Mouse (Mus musculus) small intestine, adult 2 months (tissue): Measurements from ENCODE around the gene 6430571L13Rik. TPM values are rescaled to one million over a fixed set of nuclear protein-coding genes. Genes with fewer than 3 reads are reported as not detected.

Experiments
- H3K27ac ChIP-seq: fragments of 200-500 bp; 2 replicates; pipeline ENCODE4 v1.5.1; 2012; ENCODE audit warnings: low read depth, low read length, control low read depth, inconsistent platforms; ENCODE audit not compliant: insufficient read depth
- H3K27me3 ChIP-seq: fragments of 200-500 bp; 2 replicates; pipeline ENCODE4 v1.6.1; 2012; ENCODE audit warnings: mild to moderate bottlenecking, moderate library complexity, low read length, inconsistent platforms; ENCODE audit not compliant: control insufficient read depth, insufficient read depth
- H3K36me3 ChIP-seq: fragments of 200-500 bp; 2 replicates; pipeline ENCODE4 v1.6.1; 2012; ENCODE audit warnings: mild to moderate bottlenecking, low read length, control low read depth, inconsistent platforms; ENCODE audit not compliant: control insufficient read depth, insufficient read depth
- H3K4me1 ChIP-seq: fragments of 200-500 bp; 2 replicates; pipeline ENCODE4 v1.6.1; 2012; ENCODE audit warnings: low read length, inconsistent platforms, mixed read lengths; ENCODE audit not compliant: control insufficient read depth, insufficient read depth, insufficient read length
- H3K4me3 ChIP-seq: fragments of 200-500 bp; 2 replicates; pipeline ENCODE4 v1.5.1; 2012; ENCODE audit warnings: low read depth, mild to moderate bottlenecking, control low read depth, inconsistent platforms, low read length, moderate library complexity
- CTCF ChIP-seq: fragments of 200-500 bp; IDR thresholded peaks from 2 replicates; pipeline ENCODE4 v1.5.1; 2012; ENCODE audit warnings: low read depth, mild to moderate bottlenecking, control low read depth, inconsistent platforms, low read length, moderate library complexity, mixed read lengths; ENCODE audit not compliant: insufficient replicate concordance, insufficient read length; ENCODE audit errors: extremely low read depth
- POLR2A ChIP-seq: fragments of 200-500 bp; IDR thresholded peaks from 2 replicates; pipeline ENCODE4 v1.6.1; 2012; ENCODE audit warnings: low read depth, mild to moderate bottlenecking, control low read depth, inconsistent platforms, low read length, moderate library complexity
- WGBS: fragments of 180-500 bp; shearing (Covaris S2); methylation state at CpG from one replicate; pipeline ENCODE4 v1.1.7; 2018; 5-methylcytosine and 5-hydroxymethylcytosine counted together
- polyA plus RNA-seq: library from polyadenylated mRNA; depleted of rRNA; stranded (reverse); fragments of >200 nt; gene quantifications from 2 replicates; pipeline ENCODE4 v1.2.3, GENCODE M21; 2012

6430571L13Rik gene
- polyA plus RNA-seq, 1 experiment, result 0.25 TPM

GRCm38 (mm10) chr9:107347586-107348183, 7.3 kb downstream of the 6430571L13Rik start:
- Histone ChIP-seq H3K36me3 (no peaks in the 10 kb centered on the region), H3K27ac (no peak overlapping the region), H3K4me1 (no peaks in the 10 kb centered on the region), H3K27me3 (no peaks in the 10 kb centered on the region), H3K4me3 (no peak overlapping the region)
- no peak for TF ChIP-seq CTCF
- TF ChIP-seq POLR2A, result no peak
- WGBS, result 70% methylated on average over 9 of the region's 9 CpGs

- H3K36me3 ChIP-seq, result no peaks in the 10 kb centered on the region
Measured at GRCm38 (mm10) chr9:107349321-107349720, 8.9 kb downstream of the 6430571L13Rik start.

GRCm38 (mm10) chr9:107354826-107355225, 14.4 kb downstream of the 6430571L13Rik start:
- Histone ChIP-seq H3K4me3 (no peak overlapping the region), H3K36me3 (no peaks in the 10 kb centered on the region), H3K27ac (no peak overlapping the region), H3K4me1 (no peaks in the 10 kb centered on the region), H3K27me3 (no peaks in the 10 kb centered on the region)
- no peak for TF ChIP-seq CTCF
- TF ChIP-seq POLR2A, result no peak
- WGBS, result 57% methylated on average over 1 of the region's 1 CpGs

More at GRCm38 (mm10) chr9:107349321-107349720, 8.9 kb downstream of the 6430571L13Rik start:
- Histone ChIP-seq H3K4me3 (no peak overlapping the region), H3K27me3 (no peaks in the 10 kb centered on the region), H3K27ac (no peak overlapping the region), H3K4me1 (no peaks in the 10 kb centered on the region)
- TF ChIP-seq CTCF (no peak), POLR2A (no peak)
- WGBS, result 50% methylated on average over 7 of the region's 7 CpGs

GRCm38 (mm10) chr9:107355870-107356765, 15.7 kb downstream of the 6430571L13Rik start:
- TF ChIP-seq CTCF, result peak; percentile 72; the same call in 1 of the 2 replicates
- TF ChIP-seq POLR2A, result no peak
- H3K27me3 ChIP-seq, result no peaks in the 10 kb centered on the region
- WGBS, result 38% methylated on average over 7 of the region's 7 CpGs
- no peak overlapping the region for H3K4me3 ChIP-seq
- H3K36me3 ChIP-seq, result no peaks in the 10 kb centered on the region
- H3K4me1 ChIP-seq, result no peaks in the 10 kb centered on the region
- H3K27ac ChIP-seq, result no peak overlapping the region

GRCm38 (mm10) chr9:107357651-107358050, 17.2 kb downstream of the 6430571L13Rik start:
- Histone ChIP-seq H3K4me1 (no peaks in the 10 kb centered on the region), H3K27me3 (no peaks in the 10 kb centered on the region), H3K36me3 (no peaks in the 10 kb centered on the region), H3K27ac (no peak overlapping the region), H3K4me3 (no peak overlapping the region)
- peak; percentile 96; the same call in 1 of the 2 replicates for TF ChIP-seq CTCF
- TF ChIP-seq POLR2A, result no peak
- 26% methylated on average over 5 of the region's 5 CpGs for WGBS

- no peak overlapping the region for H3K4me3 ChIP-seq
- H3K27me3 ChIP-seq, result no peaks in the 10 kb centered on the region
- TF ChIP-seq CTCF, result no peak
- TF ChIP-seq POLR2A, result no peak
- H3K27ac ChIP-seq, result no peak overlapping the region
- no peaks in the 10 kb centered on the region for H3K4me1 ChIP-seq
- H3K36me3 ChIP-seq, result no peaks in the 10 kb centered on the region
- WGBS, result 17% methylated on average over 3 of the region's 3 CpGs
Measured at GRCm38 (mm10) chr9:107360989-107361388, 20.6 kb downstream of the 6430571L13Rik start.

GRCm38 (mm10) chr9:107366644-107367043, 26.2 kb downstream of the 6430571L13Rik start:
- TF ChIP-seq POLR2A, result no peak
- peak; percentile 47; the same call in 1 of the 2 replicates for TF ChIP-seq CTCF

More at GRCm38 (mm10) chr9:107366644-107367043, 26.2 kb downstream of the 6430571L13Rik start:
- WGBS, result 6% methylated on average over 3 of the region's 3 CpGs
- H3K4me3 ChIP-seq, result no peak overlapping the region
- H3K27ac ChIP-seq, result no peak overlapping the region
- no peaks in the 10 kb centered on the region for H3K27me3 ChIP-seq
- no peaks in the 10 kb centered on the region for H3K4me1 ChIP-seq
- no peaks in the 10 kb centered on the region for H3K36me3 ChIP-seq
